Mouse (Mus musculus): Measurements from ENCODE around the gene Chchd6.

GRCm38 (mm10) chr6:89466053-89466708, 129.3 kb downstream of the Chchd6 start:
- no peak for TF ChIP-seq CTCF (IDR thresholded peaks at IDR 0.05; ENCODE audit: extremely low read depth, insufficient read depth, insufficient read length, insufficient replicate concordance)
- TF ChIP-seq POLR2A (IDR thresholded peaks at IDR 0.05; ENCODE audit: low read depth, low read length): no peak
